Mouse (Mus musculus) thymus, adult 2 months (tissue): ENCODE data around the gene Opcml. TPM values are rescaled to one million over a fixed set of nuclear protein-coding genes. Genes with fewer than 3 reads are reported as not detected.

ENCODE experiments used
- DNase-seq: peaks from one replicate; pipeline ENCODE4 v3.0.0; 2021
- H3K27ac ChIP-seq: fragments of 200-500 bp; 2 replicates; pipeline ENCODE4 v1.5.1; 2012; ENCODE audit warnings: low read length, control low read depth; ENCODE audit not compliant: control insufficient read depth, insufficient read depth
- H3K27me3 ChIP-seq: fragments of 200-500 bp; 2 replicates; pipeline ENCODE4 v1.6.1; 2012; ENCODE audit warnings: mild to moderate bottlenecking, low read length, moderate library complexity, mixed read lengths; ENCODE audit not compliant: control insufficient read depth, insufficient read depth
- H3K36me3 ChIP-seq: fragments of 200-500 bp; 2 replicates; pipeline ENCODE4 v1.6.1; 2012; ENCODE audit warnings: mild to moderate bottlenecking, low read length, moderate library complexity; ENCODE audit not compliant: control insufficient read depth, insufficient read depth
- H3K4me1 ChIP-seq: fragments of 200-500 bp; replicated peaks from 2 replicates; pipeline ENCODE4 v1.6.1; 2012; ENCODE audit warnings: low read length; ENCODE audit not compliant: control insufficient read depth, insufficient read depth
- H3K4me3 ChIP-seq: fragments of 200-500 bp; 2 replicates; pipeline ENCODE4 v1.5.1; 2012; ENCODE audit warnings: mild to moderate bottlenecking, low read length, control low read depth, moderate library complexity; ENCODE audit not compliant: control insufficient read depth, insufficient read depth
- CTCF ChIP-seq: fragments of 200-500 bp; IDR thresholded peaks from 2 replicates; pipeline ENCODE4 v1.5.1; 2012; ENCODE audit warnings: mild to moderate bottlenecking, control low read depth, low read length, moderate library complexity, borderline replicate concordance; ENCODE audit not compliant: control insufficient read depth, poor library complexity, insufficient read depth; ENCODE audit errors: extremely low read depth
- POLR2A ChIP-seq: fragments of 200-500 bp; IDR thresholded peaks from 2 replicates; pipeline ENCODE4 v1.6.1; 2012; ENCODE audit warnings: mild to moderate bottlenecking, low read length, control low read depth, moderate library complexity; ENCODE audit not compliant: control insufficient read depth, poor library complexity, insufficient read depth; ENCODE audit errors: extremely low read depth
- WGBS: fragments of 180-500 bp; shearing (Covaris S2); methylation state at CpG from one replicate; pipeline ENCODE4 v1.1.7; 2018; 5-methylcytosine and 5-hydroxymethylcytosine counted together
- polyA plus RNA-seq: library from polyadenylated mRNA; depleted of rRNA; stranded (reverse); fragments of >200 nt; gene quantifications from 2 replicates; pipeline ENCODE4 v1.2.3, GENCODE M21; 2012

Gene Opcml
- polyA plus RNA-seq, 1 experiment: 0.82 TPM

GRCm38 (mm10) chr9:28761460-28761859, 970.9 kb downstream of the Opcml start:
- no peak for TF ChIP-seq CTCF
- H3K4me1 ChIP-seq: no peaks in the 10 kb centered on the region
- WGBS: 99% methylated on average over 4 of the region's 4 CpGs
- H3K36me3 ChIP-seq: no peaks in the 10 kb centered on the region
- no peak for DNase-seq
- H3K27ac ChIP-seq: no peak overlapping the region
- no peak overlapping the region for H3K4me3 ChIP-seq
- no peaks in the 10 kb centered on the region for H3K27me3 ChIP-seq

GRCm38 (mm10) chr9:28764149-28764548, 973.6 kb downstream of the Opcml start:
- Histone ChIP-seq H3K4me3 (no peak overlapping the region), H3K36me3 (no peaks in the 10 kb centered on the region), H3K27me3 (no peaks in the 10 kb centered on the region), H3K4me1 (no peaks in the 10 kb centered on the region), H3K27ac (no peak overlapping the region)
- DNase-seq: no peak
- 94% methylated on average over 1 of the region's 1 CpGs for WGBS
- no peak for TF ChIP-seq POLR2A
- TF ChIP-seq CTCF: no peak

- TF ChIP-seq POLR2A (no peak), CTCF (no peak)
Observed at GRCm38 (mm10) chr9:28776517-28777503, 986.2 kb downstream of the Opcml start.

GRCm38 (mm10) chr9:28783834-28784233, 993.3 kb downstream of the Opcml start:
- H3K4me3 ChIP-seq: no peak overlapping the region
- H3K27ac ChIP-seq: no peak overlapping the region
- H3K27me3 ChIP-seq: no peaks in the 10 kb centered on the region
- DNase-seq: no peak
- no peaks in the 10 kb centered on the region for H3K36me3 ChIP-seq
- no peaks in the 10 kb centered on the region for H3K4me1 ChIP-seq
- 61% methylated on average over 4 of the region's 4 CpGs for WGBS
- TF ChIP-seq POLR2A (no peak), CTCF (no peak)

More at GRCm38 (mm10) chr9:28776517-28777503, 986.2 kb downstream of the Opcml start:
- DNase-seq: no peak
- Histone ChIP-seq H3K4me1 (no peaks in the 10 kb centered on the region), H3K36me3 (no peaks in the 10 kb centered on the region), H3K4me3 (no peak overlapping the region), H3K27ac (no peak overlapping the region), H3K27me3 (no peaks in the 10 kb centered on the region)
- 81% methylated on average over 10 of the region's 10 CpGs for WGBS

- no peak for TF ChIP-seq CTCF
- no peak for TF ChIP-seq POLR2A
- no peak overlapping the region for H3K4me3 ChIP-seq
- no peaks in the 10 kb centered on the region for H3K4me1 ChIP-seq
- no peaks in the 10 kb centered on the region for H3K36me3 ChIP-seq
- DNase-seq: no peak
- no peaks in the 10 kb centered on the region for H3K27me3 ChIP-seq
- WGBS: 68% methylated on average over 1 of the region's 1 CpGs
- no peak overlapping the region for H3K27ac ChIP-seq
Observed at GRCm38 (mm10) chr9:28789439-28789838, 998.9 kb downstream of the Opcml start.

- Histone ChIP-seq H3K4me3 (no peak overlapping the region), H3K27me3 (no peaks in the 10 kb centered on the region), H3K36me3 (no peaks in the 10 kb centered on the region), H3K27ac (no peak overlapping the region), H3K4me1 (no peaks in the 10 kb centered on the region)
- TF ChIP-seq POLR2A: no peak
- TF ChIP-seq CTCF: no peak
- DNase-seq: no peak
- WGBS: 28% methylated on average over 2 of the region's 2 CpGs
Observed at GRCm38 (mm10) chr9:28800100-28800499, 1009.5 kb downstream of the Opcml start.

- Histone ChIP-seq H3K4me3 (no peak overlapping the region), H3K27me3 (no peaks in the 10 kb centered on the region), H3K36me3 (no peaks in the 10 kb centered on the region), H3K27ac (no peak overlapping the region), H3K4me1 (no peaks in the 10 kb centered on the region)
- DNase-seq: no peak
- TF ChIP-seq CTCF (no peak), POLR2A (no peak)
Observed at GRCm38 (mm10) chr9:28806666-28807065, 1016.1 kb downstream of the Opcml start.
